Mouse (Mus musculus): Measurements from ENCODE around the gene Cntn5.

DNA sequence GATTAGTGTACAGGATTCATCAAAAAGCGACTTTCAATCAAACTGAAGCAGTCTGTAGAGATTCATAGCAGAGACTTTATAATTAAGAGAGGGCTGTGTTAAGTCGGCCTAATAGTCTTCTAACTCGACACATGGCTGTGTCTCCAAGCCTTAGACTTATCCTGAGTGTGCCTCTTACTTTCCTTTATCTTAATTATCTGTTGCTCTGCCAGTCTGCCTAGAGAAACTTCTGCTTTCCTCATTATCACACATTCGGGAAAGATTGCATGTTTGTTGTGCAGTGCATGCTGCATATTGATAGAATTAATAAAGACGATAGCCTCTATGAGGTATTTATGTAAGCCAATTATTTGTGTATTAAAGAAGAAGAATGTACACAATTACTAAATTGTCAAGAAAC lies 375.9 kb downstream of the Cntn5 start:
- TF ChIP-seq GATA1 (IDR thresholded peaks at IDR 0.05; ENCODE audit: borderline replicate concordance, low read length): no peak
- no peak for TF ChIP-seq FLI1 (IDR thresholded peaks at IDR 0.05; ENCODE audit: low read length)
